Mouse (Mus musculus) frontal cortex, postnatal 10 days (tissue): ENCODE data around the gene Dtymk.

Source experiments
- DNase-seq, 2 experiments: peaks; one replicate each; pipeline ENCODE4 v3.0.0; 2022; ENCODE audit warnings: low spot score in 2 of 2, mixed read lengths in 1 of 2

Dtymk gene

GRCm38 (mm10) chr1:93742910-93743309 lies 58.8 kb downstream of the Dtymk start:
- DNase-seq, result no peak
